Mouse (Mus musculus) liver, postnatal 0 days (tissue): Measurements from ENCODE around the gene Atf1.

ENCODE experiments used
- CTCF ChIP-seq: sonication (generic); IDR thresholded peaks from 2 replicates; pipeline ENCODE4 v1.5.1; 2016; ENCODE audit warnings: antibody characterized with exemption, low read depth
- EP300 ChIP-seq: IDR thresholded peaks from 2 replicates; pipeline ENCODE4 v1.6.1; 2016; ENCODE audit warnings: antibody characterized with exemption, low read depth, mild to moderate bottlenecking

- TF ChIP-seq EP300 (no peak), CTCF (no peak)
These were observed 49.1 kb upstream of the Atf1 start for GRCm38 (mm10) chr15:100178487-100178886.
